Mouse (Mus musculus): ENCODE data around the gene Cend1.

Cend1 gene

DNA sequence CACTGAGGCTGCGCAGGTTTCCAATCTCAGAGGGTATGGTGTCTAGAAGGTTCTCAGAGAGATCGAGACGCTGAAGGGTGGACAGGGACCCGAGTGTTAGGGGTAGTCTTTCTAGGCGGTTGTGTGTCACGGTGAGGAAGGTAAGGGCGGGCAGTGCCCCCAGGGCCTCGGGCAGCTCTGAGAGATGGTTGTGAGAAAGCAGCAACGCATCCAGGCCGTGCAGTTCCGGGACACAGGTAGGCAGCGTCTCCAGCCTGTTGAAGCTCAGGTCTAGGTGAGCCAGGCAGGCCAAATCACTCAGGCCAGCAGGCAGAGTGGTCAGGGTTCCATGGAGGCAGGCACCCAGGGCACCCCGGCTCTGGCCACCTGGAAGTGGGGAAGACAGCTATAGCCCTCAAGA, 12.9 kb upstream of the Cend1 start:
- DNase-seq: no peak

DNA sequence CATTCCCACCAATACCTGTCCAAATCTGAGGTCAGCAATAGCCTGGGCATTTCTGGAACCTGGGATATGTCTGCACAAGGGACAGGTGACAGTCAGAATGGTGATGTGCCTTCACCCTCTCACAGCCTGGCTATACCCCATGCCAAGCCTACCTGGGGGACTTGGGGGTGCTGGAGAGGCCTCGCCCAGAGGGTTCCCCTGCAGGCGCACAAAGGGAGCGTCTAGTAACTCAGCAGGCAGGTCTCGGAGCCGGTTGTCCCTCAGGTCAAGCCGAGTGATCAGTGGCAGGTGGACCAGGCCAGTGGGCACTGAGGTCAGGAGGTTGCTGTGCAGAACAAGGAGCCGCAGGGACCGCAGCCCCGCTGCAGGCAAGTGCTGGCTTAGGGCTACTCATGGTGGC, 12.2 kb upstream of the Cend1 start:
- no peak for DNase-seq

DNA sequence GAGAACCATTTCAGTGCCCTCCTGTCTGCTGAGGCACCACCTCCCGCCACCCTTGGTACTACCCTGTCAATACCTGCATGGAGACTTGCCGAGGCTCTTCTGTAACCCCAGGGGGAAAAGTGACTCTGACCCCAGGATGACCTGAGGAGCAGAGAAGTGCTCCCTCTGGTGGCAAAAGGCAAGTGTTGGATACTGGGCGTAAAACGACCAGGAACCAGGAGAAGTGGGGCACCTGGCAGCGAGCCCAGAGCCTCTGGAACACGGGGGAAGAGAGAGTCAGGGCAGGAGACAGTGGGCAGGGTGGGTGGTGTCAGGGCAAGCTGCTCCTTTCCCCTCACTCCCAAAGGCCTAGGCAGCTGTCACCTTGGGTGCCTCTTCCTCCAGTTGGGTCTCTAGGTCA, 11.3 kb upstream of the Cend1 start:
- peak; percentile 67 to 73 for DNase-seq

DNA sequence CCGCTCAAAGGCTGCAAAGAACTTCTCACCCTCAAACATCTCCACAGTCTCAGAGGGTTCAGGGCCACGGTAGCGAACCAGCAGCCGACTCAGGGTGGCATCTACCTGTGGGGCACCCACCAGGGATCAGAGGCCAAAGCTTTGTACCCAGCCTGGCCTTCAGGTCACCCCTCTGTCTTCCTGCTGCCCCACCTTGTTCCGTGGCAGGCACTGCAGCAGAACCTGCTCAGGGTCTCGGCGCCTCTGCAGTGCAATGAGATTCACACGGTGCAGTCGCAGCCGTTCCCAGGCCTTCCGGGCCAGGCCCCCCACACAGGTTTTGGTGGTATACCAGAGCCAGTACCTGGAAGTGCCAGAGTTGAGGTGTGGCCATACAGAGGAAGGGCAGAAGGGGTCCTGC, 10.5 kb upstream of the Cend1 start:
- no peak for DNase-seq

DNA sequence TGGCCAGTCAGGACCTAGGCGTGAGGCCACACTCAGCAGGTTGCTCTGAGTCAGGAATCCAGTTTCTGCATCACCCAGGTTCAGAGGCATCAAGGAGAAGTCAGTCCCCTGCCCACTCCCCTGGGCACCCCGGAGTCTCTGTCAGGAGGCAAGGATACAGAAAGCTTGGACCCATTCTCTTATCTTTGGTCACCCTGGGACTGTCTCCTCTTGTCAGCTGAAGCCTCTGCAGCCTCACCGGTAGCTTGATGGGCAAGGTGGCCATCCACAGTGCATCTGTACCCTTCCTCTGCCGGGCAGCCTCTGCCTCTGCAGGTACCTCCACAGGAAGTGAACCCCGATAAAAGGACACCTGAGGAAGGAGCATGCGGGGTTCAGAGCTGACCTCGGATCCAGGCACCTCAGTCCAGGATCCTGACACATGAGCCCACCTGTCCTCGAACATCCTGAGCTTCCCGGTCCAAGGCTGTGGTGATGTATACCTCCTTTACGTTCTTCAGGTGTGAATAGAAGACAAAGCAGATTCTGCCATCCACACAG, 9.9 kb upstream of the Cend1 start:
- peak in 1 of 2 experiments; percentile 18 for DNase-seq

DNA sequence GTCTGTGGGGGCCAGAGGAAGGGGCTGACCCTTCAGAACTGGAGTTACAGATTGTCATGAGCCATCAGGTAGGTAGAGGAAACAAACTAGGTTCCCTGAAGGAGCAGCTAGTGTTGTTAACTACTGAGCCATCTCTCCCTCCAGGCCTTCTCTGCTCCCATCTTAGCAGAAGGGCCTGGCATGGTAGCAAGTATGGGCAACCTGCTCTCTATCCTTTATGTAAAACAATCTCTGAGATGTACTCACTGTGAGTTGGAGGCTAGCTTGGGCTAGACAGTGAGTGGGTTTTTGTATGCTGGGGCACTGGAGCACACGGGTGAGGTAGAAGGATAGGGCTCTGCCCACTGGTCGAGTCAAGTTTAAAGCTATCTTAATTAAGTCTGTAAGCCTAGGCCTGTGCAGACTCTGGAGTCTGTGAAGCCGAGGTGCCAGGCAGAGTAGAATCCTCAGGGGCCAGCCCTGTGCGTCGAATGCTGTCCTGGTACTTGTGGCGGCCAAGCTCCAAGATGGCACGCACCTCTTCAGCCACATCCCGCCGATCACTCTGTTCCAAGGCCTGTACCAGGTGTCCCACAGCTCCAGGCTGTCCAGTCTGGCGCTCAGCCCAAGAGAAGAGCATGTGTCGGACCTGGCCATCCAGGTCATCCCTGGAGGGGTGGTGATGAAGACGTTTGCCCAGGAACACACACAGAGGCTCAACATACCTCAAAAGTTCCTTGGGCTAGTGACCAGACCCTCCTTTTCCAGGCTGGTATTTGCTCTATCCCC, 9.1 kb upstream of the Cend1 start:
- DNase-seq: peak; percentile 83 to 86

DNA sequence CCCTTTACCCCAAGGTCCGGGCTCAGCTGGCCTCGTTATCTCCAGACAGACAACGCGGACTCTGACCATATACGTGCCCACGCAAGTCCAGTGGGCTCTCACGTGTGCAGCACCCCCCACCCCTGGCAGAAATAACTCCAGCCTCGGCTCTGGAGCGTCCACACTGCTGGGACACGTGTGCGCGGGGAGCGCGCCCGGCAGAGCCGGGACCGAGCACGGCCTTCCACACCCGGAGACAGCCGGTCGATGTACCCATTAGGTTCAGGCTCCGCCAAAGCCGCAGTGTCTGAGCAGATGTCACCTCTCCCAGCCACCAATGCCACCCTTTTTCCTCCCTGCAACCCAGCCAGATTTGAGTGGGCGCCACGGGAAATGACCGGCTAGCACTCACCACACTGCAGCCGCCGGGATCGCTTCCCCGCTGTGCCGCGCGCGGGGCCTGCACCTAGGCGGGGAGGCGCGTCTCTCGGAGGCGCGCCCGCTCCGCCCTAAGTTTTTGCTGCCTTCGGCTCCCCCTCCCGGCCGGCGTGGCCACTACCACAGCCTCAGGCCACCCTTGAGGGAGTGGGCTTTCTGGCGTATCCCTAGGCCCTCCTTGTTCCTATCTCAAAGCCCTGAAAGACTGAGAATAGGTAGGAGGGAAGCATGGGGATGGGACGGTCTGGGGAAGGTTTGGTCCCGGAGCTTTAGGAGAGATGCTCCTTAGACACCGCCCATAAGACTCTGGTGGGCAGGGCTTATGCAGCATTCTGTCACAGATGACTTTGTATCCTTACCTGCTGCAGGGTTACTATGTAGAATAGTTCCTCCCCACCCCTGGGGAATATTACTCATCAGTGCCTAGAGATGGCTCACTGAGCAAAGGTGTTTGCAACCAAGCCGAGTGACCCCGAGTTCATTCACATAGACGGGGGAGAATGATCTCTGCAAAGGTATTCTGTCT, 8.2 kb upstream of the Cend1 start, which contains the start of gene Slc25a22:
Gene Slc25a22 (minus strand): TSS at position 715 of the 943 bp plus-strand sequence.
- peak; percentile 86 to 88 for DNase-seq

DNA sequence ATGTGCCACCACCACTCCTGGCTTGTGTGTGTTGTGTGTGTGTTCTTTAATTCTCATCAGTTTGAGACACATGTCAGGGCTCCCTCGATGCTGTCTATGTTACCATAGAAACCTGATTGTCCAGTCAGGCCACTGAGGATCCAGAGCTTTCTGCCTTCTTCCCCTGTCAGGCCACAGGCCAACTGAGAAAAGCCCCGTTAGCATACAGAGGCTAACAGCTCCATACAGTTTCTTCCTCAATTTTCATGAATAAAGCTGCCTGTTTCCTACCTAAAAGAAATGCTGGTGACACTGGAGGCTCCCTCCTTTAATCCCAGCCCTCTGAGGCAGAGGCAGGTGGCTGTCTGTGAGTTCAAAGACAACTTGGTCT, 7.2 kb upstream of the Cend1 start:
- DNase-seq: no peak

DNA sequence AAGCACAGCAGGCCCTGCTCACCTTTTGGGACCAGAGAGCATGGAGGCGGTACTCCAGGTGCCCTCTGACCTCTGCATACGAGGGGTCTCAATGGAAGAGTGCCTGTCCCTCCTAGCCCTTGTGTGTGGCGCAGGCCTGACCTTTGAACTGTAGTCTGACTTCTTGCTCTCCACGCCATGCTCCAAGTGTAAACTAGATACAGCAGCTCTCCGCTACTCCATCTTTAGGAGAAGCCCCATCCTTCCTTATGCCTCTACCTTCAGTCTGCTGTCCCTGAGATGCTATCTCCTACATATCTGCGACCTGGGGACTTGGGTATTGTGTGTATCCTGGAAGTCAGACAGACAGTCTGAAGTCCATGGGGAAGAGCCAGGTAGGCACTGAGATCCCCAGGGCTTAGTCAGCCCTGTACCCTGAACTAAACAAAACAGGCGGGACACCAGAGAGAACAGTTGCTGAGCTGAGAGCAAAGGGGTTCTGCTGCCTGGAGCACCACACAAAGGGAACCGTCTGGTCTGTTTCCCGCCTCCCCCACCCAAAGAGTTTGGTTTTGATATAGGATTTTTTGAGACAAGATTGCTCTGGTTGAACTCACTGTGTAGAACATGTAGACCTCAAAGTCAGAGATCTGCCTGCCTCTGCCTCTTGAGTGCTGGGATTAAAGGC, 6.7 kb upstream of the Cend1 start:
- peak in 1 of 2 experiments; percentile 19 for DNase-seq

DNA sequence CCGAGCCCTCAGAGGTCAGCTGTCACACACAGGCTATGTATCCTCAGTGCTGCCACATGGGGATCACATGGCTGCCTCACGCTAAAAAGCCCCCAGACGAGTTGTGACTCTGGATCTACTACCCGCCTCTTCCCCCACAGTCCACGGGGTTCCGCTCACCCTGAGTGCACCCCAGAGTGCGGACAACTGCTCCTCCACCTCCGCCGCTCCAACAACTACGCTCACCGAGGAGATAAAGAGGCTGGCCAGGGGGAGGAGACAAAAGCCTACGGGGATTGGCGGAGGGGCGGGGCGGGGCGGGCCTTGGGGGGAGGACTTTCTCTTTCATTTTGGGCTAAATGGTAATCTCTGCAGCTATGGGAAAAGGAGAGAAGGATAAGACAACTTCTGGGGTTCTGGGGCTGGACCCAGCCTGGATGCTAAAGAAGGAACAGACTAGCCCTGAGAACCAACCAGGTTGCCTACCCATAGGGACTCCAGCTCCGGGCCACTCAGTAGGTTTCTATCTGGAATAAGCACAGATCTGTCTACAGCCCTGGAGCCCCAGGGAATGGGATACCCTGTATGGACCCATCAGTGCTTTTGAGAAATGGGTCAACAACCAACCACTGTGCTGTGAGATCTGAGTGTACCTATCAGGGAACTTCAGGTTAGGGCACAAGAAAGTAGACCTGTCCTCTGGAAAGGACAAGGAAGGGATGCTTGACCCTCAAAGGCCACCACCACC, 6.0 kb upstream of the Cend1 start:
- DNase-seq: peak; percentile 74 to 78

DNA sequence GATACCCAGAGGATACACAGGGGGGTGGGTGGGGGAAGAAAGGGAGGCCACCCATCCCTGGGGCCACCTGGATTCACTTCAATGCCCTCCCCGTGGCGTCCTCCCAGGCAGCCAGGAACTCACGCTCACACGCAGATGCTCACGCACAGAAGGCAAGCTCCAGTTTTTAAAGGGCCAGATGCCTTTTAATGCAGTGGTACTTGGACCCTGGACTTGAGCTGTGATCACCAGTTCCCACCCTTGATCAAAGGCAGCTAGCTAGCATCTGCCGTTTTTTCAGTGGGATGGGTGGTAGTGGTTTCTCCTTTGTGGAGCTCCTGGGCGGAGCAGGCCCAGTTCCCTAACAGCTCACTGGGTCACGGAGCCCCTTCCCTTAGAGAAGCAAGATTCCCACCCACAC, 5.2 kb upstream of the Cend1 start:
- peak; percentile 83 to 84 for DNase-seq

DNA sequence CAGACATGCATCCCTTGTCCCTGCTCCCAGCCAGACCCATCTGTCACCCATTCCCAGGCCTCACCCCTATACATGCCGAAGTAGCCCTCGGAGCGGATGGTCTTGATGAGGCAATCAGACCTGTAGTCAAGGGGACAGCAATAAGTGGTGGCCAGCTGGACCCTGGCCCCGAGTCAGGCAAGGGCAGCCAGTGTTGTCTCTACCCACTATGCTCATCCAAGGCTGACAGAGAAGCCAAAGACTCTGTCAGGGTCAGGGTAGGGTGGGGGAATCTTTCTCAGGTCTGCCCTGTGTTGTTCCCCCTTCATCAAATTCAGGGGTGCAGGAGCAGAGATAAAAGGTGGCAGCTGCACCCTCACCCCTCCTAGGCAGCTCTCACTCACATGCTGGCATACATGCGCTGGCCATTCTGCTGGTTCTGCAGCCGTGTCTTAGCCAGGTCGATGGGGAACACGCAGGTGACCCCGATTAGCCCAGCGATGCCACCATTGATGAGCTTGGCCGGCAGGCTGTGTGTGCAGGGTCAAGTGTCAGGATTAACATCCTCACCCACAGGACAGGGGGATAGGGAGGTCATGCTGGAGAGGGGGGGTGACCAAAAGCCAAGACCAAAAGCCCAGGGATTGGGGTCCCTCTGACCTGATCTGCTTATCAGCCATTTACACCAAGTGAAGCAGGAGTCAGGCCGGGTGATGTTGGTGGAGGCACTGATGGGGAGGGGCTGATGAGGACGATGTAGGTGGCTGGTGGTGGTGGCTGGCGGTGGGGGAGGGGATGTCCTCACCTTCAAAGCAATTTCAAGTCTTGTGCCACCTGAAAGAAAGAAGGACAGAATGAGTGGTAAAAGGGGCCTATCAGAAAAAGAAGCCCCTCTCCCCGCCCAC, 4.5 kb upstream of the Cend1 start:
- peak; percentile 49 to 54 for DNase-seq

DNA sequence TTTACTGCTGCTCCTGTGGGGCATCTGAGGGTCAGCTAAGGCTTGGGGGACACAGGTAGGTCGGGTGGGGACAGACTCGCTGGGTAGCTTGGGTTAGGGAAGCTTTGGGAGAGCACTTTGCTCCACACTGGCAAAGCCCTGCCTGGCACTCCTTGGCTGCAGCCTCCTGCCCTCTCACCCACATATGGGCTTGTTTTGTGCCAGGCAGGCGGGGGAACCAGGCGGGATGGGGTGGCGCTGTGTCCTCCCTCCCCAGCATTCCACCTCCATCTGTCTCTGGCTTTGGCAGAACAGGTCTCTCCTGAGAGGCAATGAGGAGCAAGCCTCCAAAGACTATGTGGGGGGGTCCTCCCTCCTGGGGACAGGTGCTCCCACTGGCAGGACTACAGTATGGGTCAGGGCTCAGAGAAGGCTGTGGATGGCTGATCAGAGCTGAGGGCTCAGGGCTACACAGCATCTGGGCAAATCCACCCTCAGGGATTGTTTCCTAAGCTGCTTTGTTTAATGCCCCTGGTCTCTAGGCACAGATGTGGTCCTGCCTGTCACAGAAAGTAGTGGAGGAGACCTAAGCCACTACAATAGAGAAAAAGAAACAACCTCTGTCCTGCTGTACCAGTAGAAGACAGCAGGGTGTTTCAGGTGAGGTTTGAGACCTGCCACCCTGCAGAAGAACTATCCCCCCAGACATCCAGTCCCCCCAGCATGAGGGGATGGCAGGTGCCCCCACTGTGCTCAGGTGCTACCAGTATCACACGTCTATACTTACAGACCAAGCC, 3.6 kb upstream of the Cend1 start:
- peak; percentile 90 to 94 for DNase-seq

DNA sequence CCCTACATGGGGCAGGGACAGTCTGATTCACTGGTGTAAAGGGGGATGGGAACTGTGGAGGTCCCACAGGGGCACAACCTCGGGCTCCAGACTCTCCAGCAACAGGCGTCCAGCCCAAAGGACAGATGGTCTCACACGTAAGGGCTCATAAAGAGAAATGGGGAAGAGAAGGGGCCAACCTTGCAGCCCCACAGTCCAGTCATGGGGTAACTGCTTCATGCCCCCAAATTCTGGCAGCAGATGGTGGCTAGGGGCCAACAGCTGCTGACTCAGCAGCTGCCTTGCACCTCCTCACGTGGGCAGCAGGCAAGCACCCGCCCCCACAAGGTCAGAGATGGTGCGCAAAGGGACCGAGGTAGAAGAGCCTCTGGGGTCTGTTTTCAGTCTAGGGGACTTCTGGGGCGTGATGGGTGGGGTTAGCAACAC, 2.9 kb upstream of the Cend1 start:
- DNase-seq: peak; percentile 54

DNA sequence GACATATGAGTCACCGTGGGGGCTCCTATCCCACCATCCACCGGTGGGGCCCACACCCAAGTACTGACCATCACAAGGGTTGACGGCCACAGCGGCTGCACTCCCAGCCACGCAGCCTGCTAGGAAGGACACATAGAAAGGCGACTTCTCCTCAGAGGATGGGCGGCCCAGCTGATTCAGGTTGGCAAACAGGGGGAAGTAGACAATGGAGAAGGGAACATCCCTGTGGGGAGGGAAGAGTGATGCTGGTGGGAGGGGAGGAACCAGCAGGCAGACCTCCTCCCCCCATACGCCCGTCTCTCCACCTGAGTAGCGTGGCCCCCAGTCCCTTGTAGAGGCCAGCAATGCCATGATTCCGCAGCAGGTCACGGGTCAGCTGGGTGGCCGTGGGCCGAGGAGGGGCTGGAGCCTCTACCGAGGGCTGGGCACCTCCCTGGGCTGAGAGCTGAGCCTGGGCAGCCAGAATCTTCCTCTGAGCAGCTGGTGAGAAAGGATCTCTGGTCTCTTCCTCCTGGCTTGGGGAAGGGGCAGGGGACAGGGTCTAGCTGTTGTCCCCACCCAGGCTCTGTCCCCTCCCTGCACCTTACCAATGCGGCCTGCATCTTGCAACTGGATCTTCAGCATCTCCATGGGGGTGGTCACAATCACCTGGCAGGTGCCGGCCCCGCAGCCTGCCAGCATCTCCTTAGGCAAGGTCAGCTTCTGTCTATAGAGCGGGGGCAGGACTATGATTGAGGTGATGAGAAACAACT, 2.3 kb upstream of the Cend1 start:
- DNase-seq: no peak

DNA sequence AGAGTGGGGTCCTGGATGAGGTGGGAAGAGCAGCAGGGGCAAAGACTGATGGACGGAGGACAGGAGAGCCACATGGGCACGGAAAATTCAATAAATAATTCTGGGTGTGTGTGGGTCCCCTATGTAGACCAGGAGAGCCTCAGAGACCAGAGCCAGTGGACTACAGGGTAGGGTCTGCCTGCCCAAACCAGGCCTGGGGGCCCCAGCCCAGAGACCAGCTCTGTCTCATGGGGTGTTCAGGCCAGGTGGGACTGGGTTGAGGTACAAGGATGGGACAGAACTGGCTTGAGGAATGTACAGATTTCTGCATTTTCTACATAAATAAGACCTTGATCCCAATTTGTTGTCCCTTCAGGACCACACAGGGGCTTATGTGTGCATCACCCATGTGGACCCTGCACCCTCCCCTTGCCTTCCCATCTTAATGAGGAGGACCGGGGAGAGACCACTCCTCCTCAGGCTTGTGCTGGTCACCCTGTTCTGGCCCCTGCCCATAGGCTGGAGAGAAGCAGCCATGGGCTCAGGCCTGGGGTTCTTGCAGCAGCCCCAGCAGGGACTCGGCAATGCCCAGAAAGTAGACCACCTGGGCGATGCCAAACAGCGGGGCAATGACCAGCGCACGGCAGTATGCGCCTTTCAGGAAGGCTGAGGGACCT, 1.4 kb upstream of the Cend1 start:
- no peak for DNase-seq

DNA sequence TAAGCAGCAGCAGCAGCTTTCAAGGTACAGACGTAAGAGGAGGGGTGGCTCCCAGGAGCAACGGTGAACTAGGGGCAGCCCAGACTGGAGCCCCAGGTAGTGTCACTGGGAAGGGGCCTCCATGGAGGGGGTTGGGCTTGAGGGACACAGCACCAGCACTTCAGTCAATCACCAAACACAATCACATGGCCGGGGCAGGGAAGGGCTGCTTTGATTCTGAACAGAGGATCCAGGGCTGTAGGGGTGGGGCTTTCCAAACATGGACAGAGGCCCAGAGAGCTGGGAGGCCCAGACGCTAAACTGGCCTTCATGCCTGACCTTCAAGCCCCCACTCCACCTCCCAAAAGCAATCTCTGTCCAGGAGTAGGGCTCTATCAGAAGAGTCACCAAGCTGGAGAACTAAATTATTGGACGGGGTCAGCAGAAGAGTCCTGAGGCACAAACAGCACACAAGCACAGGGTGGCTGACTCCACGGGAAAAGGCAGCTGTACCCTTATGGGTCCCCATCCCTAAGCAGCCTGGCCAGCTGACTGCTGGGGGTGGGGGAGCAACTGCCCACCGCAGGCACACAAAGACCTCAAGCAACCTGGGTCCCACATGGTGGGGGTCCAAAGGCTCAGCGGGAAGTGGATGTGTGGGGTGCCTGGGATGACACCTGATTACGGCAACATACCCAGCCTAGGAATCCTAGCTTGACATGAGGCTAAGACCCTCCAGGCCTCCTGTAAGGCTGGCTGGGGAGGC, 721 bp upstream of the Cend1 start:
- no peak for DNase-seq

DNA sequence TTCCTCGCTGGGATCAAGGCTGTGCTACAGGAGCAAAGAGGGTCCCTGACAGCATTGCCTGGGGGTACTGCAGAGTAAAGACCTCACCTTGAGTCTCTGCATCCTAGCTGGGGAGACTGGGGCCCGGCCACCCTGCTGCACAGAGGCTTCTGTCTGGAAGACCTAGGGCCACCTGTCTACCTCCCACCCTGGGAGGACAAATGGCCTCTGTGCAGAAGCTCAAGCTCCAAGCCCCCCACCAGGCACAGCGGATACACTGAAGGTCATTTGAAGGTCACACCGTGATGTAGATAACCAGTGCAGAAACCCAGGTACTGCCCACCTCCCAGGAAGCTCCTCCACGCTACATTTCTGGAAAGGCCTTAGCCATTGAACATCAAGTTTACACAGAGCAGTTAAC, 590 bp downstream of the Cend1 start:
- no peak for DNase-seq

All from cerebellum, postnatal 36 days (tissue).